Mouse (Mus musculus) forebrain, embryonic 16.5 days (tissue): ENCODE data around the gene Tecpr1. TPM values are rescaled to one million over a fixed set of nuclear protein-coding genes. Genes with fewer than 3 reads are reported as not detected.

Source experiments
- ATAC-seq: fragments of 200-750 bp; cut with Nextera tagmentation; 2 replicates; pipeline ENCODE4 v1.8.0; 2017; ENCODE audit warnings: mild to moderate bottlenecking, moderate library complexity
- H3K27ac ChIP-seq: fragments of 300-500 bp; sonication (generic); 2 replicates; pipeline ENCODE4 v1.5.1; 2014; ENCODE audit warnings: low read length, control low read depth
- H3K27me3 ChIP-seq: fragments of 300-500 bp; sonication (generic); replicated peaks from 2 replicates; pipeline ENCODE4 v1.6.1; 2014; ENCODE audit warnings: low read length; ENCODE audit not compliant: control insufficient read depth, insufficient read depth
- H3K36me3 ChIP-seq: fragments of 300-500 bp; sonication (generic); 2 replicates; pipeline ENCODE4 v1.6.1; 2014; ENCODE audit not compliant: control insufficient read depth, insufficient read depth
- H3K4me1 ChIP-seq: fragments of 300-500 bp; sonication (generic); replicated peaks from 2 replicates; pipeline ENCODE4 v1.6.1; 2014; ENCODE audit warnings: low read length; ENCODE audit not compliant: control insufficient read depth, insufficient read depth
- H3K4me2 ChIP-seq: fragments of 300-500 bp; sonication (generic); 2 replicates; pipeline ENCODE4 v1.6.1; 2014; ENCODE audit warnings: mild to moderate bottlenecking, low read length, control low read depth
- H3K4me3 ChIP-seq: fragments of 300-500 bp; sonication (generic); replicated peaks from 2 replicates; pipeline ENCODE4 v1.5.1; 2014; ENCODE audit warnings: mild to moderate bottlenecking, low read length, control low read depth
- H3K9ac ChIP-seq: fragments of 300-500 bp; sonication (generic); replicated peaks from 2 replicates; pipeline ENCODE4 v1.6.1; 2014; ENCODE audit warnings: low read depth, low read length, control low read depth
- H3K9me3 ChIP-seq: fragments of 300-500 bp; sonication (generic); 2 replicates; pipeline ENCODE4 v1.6.1; 2016; ENCODE audit warnings: low read length; ENCODE audit not compliant: control insufficient read depth
- WGBS: fragments of 180-500 bp; shearing (Covaris S2); extraction: QIAGEN DNeasy Blood & Tissue Kit; methylation state at CpG from one replicate; pipeline ENCODE4 v1.1.7; 2014; 5-methylcytosine and 5-hydroxymethylcytosine counted together
- polyA plus RNA-seq: library from polyadenylated mRNA; unstranded; fragments of >200 nt; fragmentation: Nextera tagmentation; extraction: Ambion mirVana; gene quantifications from 2 replicates; pipeline ENCODE4 v1.2.1, GENCODE M21; 2015

The Tecpr1 gene
- polyA plus RNA-seq, 1 experiment from 2014 or later, result 57.4 TPM

DNA sequence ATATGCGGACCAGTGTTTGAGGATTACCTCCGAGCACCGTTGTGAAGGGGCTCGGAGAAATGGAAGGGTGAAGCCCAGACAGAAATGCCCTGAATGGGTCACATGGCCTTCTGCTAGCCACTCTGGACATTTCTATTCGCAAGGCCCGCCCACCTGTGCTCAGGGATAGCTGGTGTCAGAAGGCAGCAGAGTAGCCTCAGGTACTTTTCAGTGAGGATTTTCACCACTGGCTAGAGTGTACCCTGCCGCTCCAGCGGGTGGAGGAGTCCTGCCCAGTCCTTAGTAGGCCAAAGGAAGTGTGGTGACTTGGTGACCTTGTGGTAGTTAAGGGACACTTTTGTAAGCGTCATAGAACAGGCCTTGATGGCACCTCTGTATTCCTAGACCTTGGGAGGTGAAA is 37.9 kb upstream of the Tecpr1 start:
- ATAC-seq, result no peak

DNA sequence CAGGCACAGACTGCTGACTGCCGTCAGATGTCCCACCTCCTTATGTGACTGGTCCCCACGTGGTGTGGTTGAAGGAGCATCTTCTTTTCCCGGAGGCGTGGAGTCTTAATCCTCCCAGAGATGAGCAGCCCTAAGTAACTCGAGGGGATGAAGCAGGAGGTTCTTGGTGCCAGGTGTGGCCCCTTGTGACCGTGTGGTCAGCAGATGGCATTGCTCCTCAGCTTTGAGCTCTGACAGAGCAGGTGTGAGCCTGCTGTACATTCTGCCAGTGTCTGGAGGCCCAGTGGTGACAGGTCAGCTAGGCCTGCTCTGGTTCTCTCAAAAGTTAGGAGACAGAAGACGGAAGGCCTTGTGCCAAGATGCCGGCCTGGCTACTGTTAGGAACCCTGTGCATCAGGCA is 37.0 kb upstream of the Tecpr1 start:
- H3K4me2 ChIP-seq, result no peak overlapping the region
- no peaks in the 10 kb centered on the region for H3K27me3 ChIP-seq
- peaks cover 4% of the 10 kb centered on the region; the same call in 1 of the 2 replicates for H3K36me3 ChIP-seq
- no peak overlapping the region for H3K9ac ChIP-seq
- peaks cover 40% of the 10 kb centered on the region for H3K4me1 ChIP-seq
- ATAC-seq, result no peak
- WGBS, result 85% methylated on average over 8 of the region's 8 CpGs
- no peaks in the 10 kb centered on the region for H3K9me3 ChIP-seq
- H3K4me3 ChIP-seq, result no peak overlapping the region
- no peak overlapping the region for H3K27ac ChIP-seq

More for the DNA sequence above, 37.9 kb upstream of the Tecpr1 start:
- Histone ChIP-seq H3K4me1 (peaks cover 39% of the 10 kb centered on the region), H3K4me2 (no peak overlapping the region), H3K36me3 (peaks cover 4% of the 10 kb centered on the region; the same call in 1 of the 2 replicates), H3K9ac (no peak overlapping the region), H3K27ac (no peak overlapping the region), H3K9me3 (no peaks in the 10 kb centered on the region), H3K4me3 (no peak overlapping the region), H3K27me3 (no peaks in the 10 kb centered on the region)
- 81% methylated on average over 9 of the region's 9 CpGs for WGBS

DNA sequence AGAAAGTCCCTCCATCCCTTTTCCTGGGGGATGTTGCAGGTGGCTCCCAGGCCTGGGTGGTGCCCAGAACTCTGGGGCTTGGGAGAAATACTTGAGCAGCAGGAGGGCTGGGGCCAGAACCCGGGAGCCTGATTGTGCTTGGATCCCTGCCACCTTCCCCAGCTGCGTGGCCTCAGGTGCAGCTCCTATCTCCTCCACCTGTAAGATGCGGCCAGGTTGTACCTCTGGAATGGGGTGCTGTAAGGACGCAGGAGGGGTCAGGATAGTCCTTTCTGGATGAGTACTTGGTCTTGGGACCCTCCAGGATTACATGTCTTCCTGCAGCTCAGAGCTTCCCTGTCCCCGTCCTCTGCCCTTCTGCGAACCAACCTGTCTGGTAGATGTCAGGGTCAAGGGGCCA is 35.8 kb upstream of the Tecpr1 start:
- H3K9ac ChIP-seq, result no peak overlapping the region
- 64% methylated on average over 6 of the region's 6 CpGs for WGBS
- no peak overlapping the region for H3K27ac ChIP-seq
- no peaks in the 10 kb centered on the region for H3K9me3 ChIP-seq
- H3K27me3 ChIP-seq, result no peaks in the 10 kb centered on the region
- peaks cover under 1% of the 10 kb centered on the region; the same call in 1 of the 2 replicates for H3K36me3 ChIP-seq
- ATAC-seq, result no peak
- peaks cover 44% of the 10 kb centered on the region for H3K4me1 ChIP-seq
- no peak overlapping the region for H3K4me3 ChIP-seq
- no peak overlapping the region; the same call in 1 of the 2 replicates for H3K4me2 ChIP-seq

DNA sequence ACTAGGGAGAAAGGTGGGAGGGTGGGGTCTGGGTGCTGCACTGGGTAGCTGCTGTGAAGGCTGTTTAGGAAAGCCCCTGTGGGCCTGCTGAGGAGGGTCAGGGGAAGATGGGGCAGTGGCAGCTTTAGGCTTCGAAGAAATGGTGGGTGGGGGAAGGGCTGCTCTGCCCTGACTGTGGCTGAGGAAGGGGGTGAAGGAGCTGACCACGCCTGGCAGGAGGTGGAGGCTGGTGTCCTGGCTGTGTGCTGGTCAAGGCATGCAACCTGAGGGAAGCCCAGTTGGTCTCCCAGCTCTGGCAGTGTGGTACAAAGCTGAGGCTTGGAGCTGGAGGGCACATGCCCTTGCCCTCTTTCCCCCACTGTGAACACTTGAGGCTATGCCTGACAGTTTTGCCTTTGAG is 35.3 kb upstream of the Tecpr1 start:
- H3K9ac ChIP-seq, result peak overlapping the region; percentile 16
- no peaks in the 10 kb centered on the region for H3K27me3 ChIP-seq
- H3K4me2 ChIP-seq, result peak overlapping the region; percentile 61
- 0 out of 2 replicates have a peak overlapping the region, but pooled peaks have one; percentile 13 for H3K4me3 ChIP-seq
- no peak overlapping the region for H3K27ac ChIP-seq
- no peak for ATAC-seq
- 38% methylated on average over 2 of the region's 2 CpGs for WGBS
- no peaks in the 10 kb centered on the region for H3K9me3 ChIP-seq
- H3K4me1 ChIP-seq, result peaks cover 44% of the 10 kb centered on the region
- no peaks in the 10 kb centered on the region; the same call in 1 of the 2 replicates for H3K36me3 ChIP-seq

DNA sequence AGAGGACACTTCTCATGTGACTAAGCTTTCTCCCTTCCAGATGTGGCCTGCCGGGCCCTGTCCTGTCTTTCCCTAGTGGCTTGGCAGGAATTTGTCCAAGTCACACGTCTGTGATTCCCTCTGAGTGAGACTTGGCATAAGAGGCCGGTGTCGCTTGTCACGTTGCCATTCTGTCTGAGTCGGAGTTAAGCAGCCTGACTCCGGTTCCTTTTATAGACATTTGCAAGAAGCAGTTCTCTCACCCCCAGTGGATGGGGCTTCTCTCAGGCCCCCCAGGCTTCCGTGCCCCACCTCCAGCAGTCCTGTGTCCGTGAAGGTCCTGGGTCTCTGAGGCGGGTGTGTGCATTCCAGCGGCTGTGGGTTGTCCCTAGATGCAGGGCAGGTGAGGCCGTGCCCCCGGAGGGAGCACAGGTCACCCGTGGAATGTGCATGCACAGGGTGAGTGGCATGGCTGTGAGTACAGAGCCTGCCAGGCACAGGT is 34.8 kb upstream of the Tecpr1 start:
- H3K27ac ChIP-seq, result no peak overlapping the region

DNA sequence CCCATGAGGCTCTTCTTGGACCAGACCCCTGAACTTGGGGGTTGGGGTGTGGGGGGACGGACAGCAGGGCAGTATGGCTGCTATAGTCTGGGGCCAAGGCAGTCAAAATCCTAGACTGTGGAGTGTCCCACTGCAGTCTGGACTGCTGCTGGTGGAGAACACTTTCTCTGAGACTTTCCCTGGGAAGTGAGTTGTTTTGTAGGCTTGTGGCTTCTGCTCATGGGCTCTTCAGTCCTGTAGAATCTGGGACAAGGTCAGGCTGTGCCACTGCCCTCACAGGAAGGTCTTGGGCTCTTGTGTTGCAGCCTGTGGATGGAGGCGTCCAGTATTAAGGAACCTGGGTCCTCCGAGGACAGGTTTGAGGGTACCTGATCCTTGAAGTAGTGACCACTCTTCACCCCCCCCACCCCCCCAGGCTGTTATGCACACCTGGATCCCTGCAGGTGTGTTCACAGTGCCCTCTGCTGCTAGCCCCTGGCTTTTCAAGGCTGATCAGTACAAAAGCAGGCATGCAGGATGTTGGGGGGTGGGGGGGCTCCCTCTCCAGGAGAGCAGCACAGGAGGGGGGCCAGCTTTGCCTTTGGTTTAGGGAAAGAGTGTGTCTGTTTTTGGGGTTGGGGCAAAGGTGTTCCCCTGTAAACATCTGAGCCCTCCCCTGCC is 34.2 kb upstream of the Tecpr1 start:
- peak overlapping the region; percentile 16; the same call in 1 of the 2 replicates for H3K9ac ChIP-seq
- no peaks in the 10 kb centered on the region for H3K9me3 ChIP-seq
- no peaks in the 10 kb centered on the region for H3K36me3 ChIP-seq
- ATAC-seq, result no peak
- peaks cover 42% of the 10 kb centered on the region for H3K4me1 ChIP-seq
- no peaks in the 10 kb centered on the region for H3K27me3 ChIP-seq
- no peak overlapping the region for H3K27ac ChIP-seq
- peak overlapping the region; percentile 92; the same call in 1 of the 2 replicates for H3K4me3 ChIP-seq
- H3K4me2 ChIP-seq, result peak overlapping the region; percentile 61
- WGBS, result 65% methylated on average over 3 of the region's 3 CpGs

More for the DNA sequence above, 34.8 kb upstream of the Tecpr1 start:
- Histone ChIP-seq H3K9ac (peak overlapping the region; percentile 16), H3K36me3 (no peaks in the 10 kb centered on the region; the same call in 1 of the 2 replicates), H3K4me2 (peak overlapping the region; percentile 61), H3K4me1 (peaks cover 43% of the 10 kb centered on the region), H3K4me3 (peak overlapping the region; percentile 13; the same call in 1 of the 2 replicates), H3K27me3 (no peaks in the 10 kb centered on the region), H3K9me3 (no peaks in the 10 kb centered on the region)
- 24% methylated on average over 14 of the region's 14 CpGs for WGBS
- no peak for ATAC-seq

DNA sequence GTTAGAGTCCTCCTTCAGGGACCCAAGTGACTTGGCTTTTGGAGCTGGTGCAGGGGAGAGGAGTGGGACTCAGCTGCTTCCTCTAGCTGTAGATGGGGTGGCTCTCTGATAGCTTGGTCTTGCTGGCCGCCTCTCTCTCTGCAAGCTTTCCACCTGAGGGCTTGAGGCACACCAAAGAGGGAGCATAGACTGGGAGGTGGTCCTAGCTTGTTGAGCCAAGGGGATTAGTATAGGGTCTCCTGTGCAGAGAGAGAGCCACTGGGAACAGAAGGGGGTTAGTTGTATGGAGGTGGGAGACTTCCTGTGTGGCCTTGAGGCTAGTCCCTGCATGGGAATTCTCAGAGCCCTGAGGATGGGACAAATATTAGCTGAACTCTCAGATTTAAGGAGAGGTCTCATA is 33.5 kb upstream of the Tecpr1 start:
- H3K36me3 ChIP-seq, result no peaks in the 10 kb centered on the region
- peak overlapping the region; percentile 83 for H3K27ac ChIP-seq
- H3K9me3 ChIP-seq, result no peaks in the 10 kb centered on the region
- H3K4me3 ChIP-seq, result peak overlapping the region; percentile 92
- 39% methylated on average over 1 of the region's 1 CpGs for WGBS
- H3K4me2 ChIP-seq, result peak overlapping the region; percentile 61
- no peak for ATAC-seq
- H3K9ac ChIP-seq, result peak overlapping the region; percentile 91
- H3K4me1 ChIP-seq, result peaks cover 42% of the 10 kb centered on the region
- H3K27me3 ChIP-seq, result no peaks in the 10 kb centered on the region

DNA sequence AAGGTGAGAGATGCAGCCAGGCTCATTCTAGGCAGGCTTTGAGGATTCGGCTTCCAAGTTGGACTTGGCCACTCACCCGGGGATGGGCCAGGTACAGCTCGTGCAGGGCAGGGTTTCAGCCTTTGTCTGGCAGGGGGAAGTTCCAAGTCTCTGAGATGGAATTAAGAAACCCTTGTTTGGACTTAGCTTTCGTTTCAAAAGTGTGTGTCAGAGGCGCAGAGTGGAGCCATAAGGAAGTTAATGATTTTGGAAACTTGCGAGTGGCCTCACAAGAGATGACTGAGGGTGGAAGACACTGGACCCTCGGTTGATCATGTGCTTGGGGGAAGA is 33.1 kb upstream of the Tecpr1 start:
- Histone ChIP-seq H3K4me2 (peak overlapping the region; percentile 61), H3K27me3 (no peaks in the 10 kb centered on the region), H3K4me3 (peak overlapping the region; percentile 92), H3K9me3 (no peaks in the 10 kb centered on the region), H3K27ac (peak overlapping the region; percentile 83), H3K4me1 (peaks cover 42% of the 10 kb centered on the region), H3K9ac (peak overlapping the region; percentile 91), H3K36me3 (no peaks in the 10 kb centered on the region)
- ATAC-seq, result no peak
- whole genome bisulfite sequencing, result 7% methylated on average over 7 of the region's 7 CpGs

DNA sequence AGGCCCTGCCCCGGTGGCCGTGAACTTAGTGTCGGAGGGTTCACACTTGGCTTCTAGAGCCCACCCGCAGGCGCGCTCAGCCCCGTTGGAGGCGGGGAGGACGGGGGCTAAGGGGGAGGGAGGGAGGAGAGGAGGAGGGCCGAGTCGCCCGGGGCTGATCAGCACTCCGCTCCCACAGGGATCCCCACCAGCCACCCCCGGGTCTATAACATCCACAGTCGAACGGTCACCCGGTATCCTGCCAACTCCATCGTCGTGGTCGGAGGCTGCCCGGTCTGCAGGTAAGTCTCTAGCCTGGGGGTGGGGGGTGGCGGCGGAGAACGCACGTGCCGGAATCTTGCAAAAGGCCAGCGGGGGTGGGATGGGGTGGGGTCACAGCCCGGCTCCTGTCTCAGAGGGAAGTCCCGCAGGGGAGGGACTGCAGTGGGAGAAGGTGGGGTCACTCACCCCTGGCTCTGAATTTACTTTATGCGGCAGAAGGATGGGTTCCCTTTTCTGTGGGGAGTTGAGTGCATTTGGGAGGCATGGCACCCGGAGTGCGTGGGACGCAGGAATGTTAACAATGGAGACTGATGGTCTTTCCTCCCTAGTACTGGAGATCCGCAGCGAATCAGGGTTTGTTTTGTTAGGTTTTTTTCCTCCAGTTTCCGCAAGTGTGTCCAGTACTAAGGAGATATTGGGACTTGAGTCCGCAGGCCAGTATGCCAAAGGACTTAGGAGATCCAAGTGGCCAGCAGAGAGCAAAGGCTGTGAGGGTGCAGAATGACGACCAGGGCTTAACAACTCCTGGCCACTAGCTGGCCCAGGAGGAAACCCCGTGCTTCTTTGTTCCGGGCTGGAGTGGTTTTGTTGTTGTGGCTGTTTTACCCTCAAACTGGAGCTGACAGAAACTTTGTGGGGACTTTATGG is 32.5 kb upstream of the Tecpr1 start:
- Histone ChIP-seq H3K27ac (peak overlapping the region; percentile 83), H3K4me1 (peaks cover 42% of the 10 kb centered on the region), H3K36me3 (no peaks in the 10 kb centered on the region), H3K4me2 (peak overlapping the region; percentile 61), H3K9ac (peak overlapping the region; percentile 91), H3K4me3 (peak overlapping the region; percentile 92), H3K27me3 (no peaks in the 10 kb centered on the region), H3K9me3 (no peaks in the 10 kb centered on the region)
- ATAC-seq, result peak; percentile 67
- WGBS, result under 1% methylated on average over 34 of the region's 40 CpGs
